Mouse (Mus musculus): Measurements from ENCODE around the gene Mdk. TPM values are rescaled to one million over a fixed set of nuclear protein-coding genes. Genes with fewer than 3 reads are reported as not detected.

Mdk gene
- 1 to 10 TPM; 1.2 to 1.7 TPM for polyA plus RNA-seq (2017; shearing (Covaris generic))

GRCm38 (mm10) chr2:91932160-91932711, at the start of gene Mdk:
Gene Mdk, minus strand, starts transcription at chr2:91932297.

GRCm38 (mm10) chr2:91975581-91976541, 43.8 kb upstream of the Mdk start, which contains the start of gene Dgkz:
Gene Dgkz, minus strand, starts transcription at chr2:91975864.

GRCm38 (mm10) chr2:91945483-91945882, 13.4 kb upstream of the Mdk start, which contains the start of gene Gm9821:
Gene Gm9821, plus strand, starts transcription at chr2:91945703.

GRCm38 (mm10) chr2:91926949-91927348, 5.1 kb downstream of the Mdk start, which contains the start of gene Chrm4:
Gene Chrm4, plus strand, starts transcription at chr2:91927249.

Other genes starting within 250 kb of the Mdk start
- gene Atg13, start 221.7 kb downstream of the Mdk start, polyA plus RNA-seq (2017; shearing (Covaris generic)) = 10 to 100 TPM; 40.4 to 44.9 TPM
- gene Harbi1, start 221.4 kb downstream of the Mdk start, polyA plus RNA-seq (2017; shearing (Covaris generic)) = 10 to 100 TPM in 1 of 2 experiments, 1 to 10 TPM in 1; 9.0 to 12.2 TPM
- 10 to 100 TPM; 27.5 to 38.3 TPM for gene Ambra1, start 202.2 kb downstream of the Mdk start, polyA plus RNA-seq (2017; shearing (Covaris generic))
- 1 to 10 TPM in 1 of 2 experiments, not detected in 1; 2.1 TPM for gene Chrm4, start 5.0 kb downstream of the Mdk start, polyA plus RNA-seq (2017; shearing (Covaris generic))
- under 1 TPM; 0.25 to 0.48 TPM for gene Gm9821, start 13.4 kb upstream of the Mdk start, polyA plus RNA-seq (2017; shearing (Covaris generic))
- 100 to 1,000 TPM; 253 to 308 TPM for gene Dgkz, start 43.6 kb upstream of the Mdk start, polyA plus RNA-seq (2017; shearing (Covaris generic))
- gene Creb3l1, start 92.2 kb upstream of the Mdk start, polyA plus RNA-seq (2017; shearing (Covaris generic)) = under 1 TPM; 0.58 to 0.89 TPM
- 10 to 100 TPM; 31.4 to 46.3 TPM for gene Phf21a, start 160.8 kb upstream of the Mdk start, polyA plus RNA-seq (2017; shearing (Covaris generic))

Measured in activated CD4-positive, CD25-positive, alpha-beta regulatory T cell (primary cell).